Mouse (Mus musculus): ENCODE measurements around the gene Hoxa4. TPM values are rescaled to one million over a fixed set of nuclear protein-coding genes. Genes with fewer than 3 reads are reported as not detected.

Hoxa4 gene
- polyA plus RNA-seq, 1 experiment from 2014 or later: 6.8 TPM

GRCm38 (mm10) chr6:52191860-52192550 lies 452 bp upstream of the Hoxa4 start:
- Histone ChIP-seq H3K4me1 (ENCODE audit: control insufficient read depth, insufficient read depth, low read length) (peaks cover 60% of the 10 kb centered on the region), H3K4me2 (replicated peaks; ENCODE audit: low read depth, low read length) (peak overlapping the region; percentile 90), H3K27ac (ENCODE audit: low read length) (peak overlapping the region; percentile 97), H3K36me3 (ENCODE audit: control insufficient read depth, insufficient read depth, low read length) (no peaks in the 10 kb centered on the region), H3K4me3 (ENCODE audit: low read depth, low read length) (peak overlapping the region; percentile 47), H3K27me3 (ENCODE audit: control insufficient read depth, insufficient read depth, low read length) (no peaks in the 10 kb centered on the region), H3K9me3 (ENCODE audit: control insufficient read depth, low read depth, low read length) (no peaks in the 10 kb centered on the region), H3K9ac (replicated peaks; ENCODE audit: low read depth, low read length) (peak overlapping the region; percentile 74)
- ATAC-seq (ENCODE audit: insufficient number of reproducible peaks, insufficient read depth, low FRiP score, low read depth): peak; percentile 74
- under 1% methylated on average over 37 of the region's 55 CpGs for WGBS

GRCm38 (mm10) chr6:52190410-52190809 lies 1.1 kb downstream of the Hoxa4 start:
- Histone ChIP-seq H3K4me1 (ENCODE audit: control insufficient read depth, insufficient read depth, low read length) (peaks cover 58% of the 10 kb centered on the region), H3K27ac (ENCODE audit: low read length) (peak overlapping the region; percentile 98), H3K9me3 (ENCODE audit: control insufficient read depth, low read depth, low read length) (no peaks in the 10 kb centered on the region), H3K9ac (replicated peaks; ENCODE audit: low read depth, low read length) (peak overlapping the region; percentile 97), H3K4me2 (replicated peaks; ENCODE audit: low read depth, low read length) (peak overlapping the region; percentile 90), H3K4me3 (ENCODE audit: low read depth, low read length) (peak overlapping the region; percentile 47), H3K36me3 (ENCODE audit: control insufficient read depth, insufficient read depth, low read length) (0 out of 2 replicates have a peak, but pooled peaks cover 2% of the 10 kb centered on the region), H3K27me3 (ENCODE audit: control insufficient read depth, insufficient read depth, low read length) (no peaks in the 10 kb centered on the region)
- 2% methylated on average over 23 of the region's 23 CpGs for WGBS
- ATAC-seq (ENCODE audit: insufficient number of reproducible peaks, insufficient read depth, low FRiP score, low read depth): no peak

- H3K9me3 ChIP-seq (ENCODE audit: control insufficient read depth, low read depth, low read length): no peaks in the 10 kb centered on the region
- ATAC-seq (ENCODE audit: insufficient number of reproducible peaks, insufficient read depth, low FRiP score, low read depth): no peak
- H3K4me2 ChIP-seq (replicated peaks; ENCODE audit: low read depth, low read length): peak overlapping the region; percentile 90
- H3K36me3 ChIP-seq (ENCODE audit: control insufficient read depth, insufficient read depth, low read length): 0 out of 2 replicates have a peak, but pooled peaks cover 2% of the 10 kb centered on the region
- peaks cover 62% of the 10 kb centered on the region for H3K4me1 ChIP-seq (ENCODE audit: control insufficient read depth, insufficient read depth, low read length)
- H3K27me3 ChIP-seq (ENCODE audit: control insufficient read depth, insufficient read depth, low read length): no peaks in the 10 kb centered on the region
- peak overlapping the region; percentile 47 for H3K4me3 ChIP-seq (ENCODE audit: low read depth, low read length)
- H3K9ac ChIP-seq (replicated peaks; ENCODE audit: low read depth, low read length): peak overlapping the region; percentile 97
- peak overlapping the region; percentile 98 for H3K27ac ChIP-seq (ENCODE audit: low read length)
- 10% methylated on average over 8 of the region's 8 CpGs for WGBS
Observed at GRCm38 (mm10) chr6:52189909-52190308, 1.6 kb downstream of the Hoxa4 start.

- 14% methylated on average over 5 of the region's 5 CpGs for WGBS
- peak; percentile 44; the same call in 1 of the 2 replicates for ATAC-seq (ENCODE audit: insufficient number of reproducible peaks, insufficient read depth, low FRiP score, low read depth)
- peak overlapping the region; percentile 47 for H3K4me3 ChIP-seq (ENCODE audit: low read depth, low read length)
- H3K9me3 ChIP-seq (ENCODE audit: control insufficient read depth, low read depth, low read length): no peaks in the 10 kb centered on the region
- H3K27me3 ChIP-seq (ENCODE audit: control insufficient read depth, insufficient read depth, low read length): no peaks in the 10 kb centered on the region
- H3K4me2 ChIP-seq (replicated peaks; ENCODE audit: low read depth, low read length): peak overlapping the region; percentile 90
- peak overlapping the region; percentile 98 for H3K27ac ChIP-seq (ENCODE audit: low read length)
- H3K36me3 ChIP-seq (ENCODE audit: control insufficient read depth, insufficient read depth, low read length): 0 out of 2 replicates have a peak, but pooled peaks cover 2% of the 10 kb centered on the region
- H3K4me1 ChIP-seq (ENCODE audit: control insufficient read depth, insufficient read depth, low read length): peaks cover 65% of the 10 kb centered on the region
- H3K9ac ChIP-seq (replicated peaks; ENCODE audit: low read depth, low read length): peak overlapping the region; percentile 97
Observed at GRCm38 (mm10) chr6:52189172-52189591, 2.4 kb downstream of the Hoxa4 start.

GRCm38 (mm10) chr6:52186500-52186899 lies 5.1 kb downstream of the Hoxa4 start:
- peak overlapping the region; percentile 11; the same call in 1 of the 2 replicates for H3K27ac ChIP-seq (ENCODE audit: low read length)
- 35% methylated on average over 1 of the region's 1 CpGs for WGBS
- no peak overlapping the region for H3K9ac ChIP-seq (replicated peaks; ENCODE audit: low read depth, low read length)
- peaks cover 5% of the 10 kb centered on the region; the same call in 1 of the 2 replicates for H3K36me3 ChIP-seq (ENCODE audit: control insufficient read depth, insufficient read depth, low read length)
- no peak for ATAC-seq (ENCODE audit: insufficient number of reproducible peaks, insufficient read depth, low FRiP score, low read depth)
- H3K9me3 ChIP-seq (ENCODE audit: control insufficient read depth, low read depth, low read length): no peaks in the 10 kb centered on the region
- H3K4me3 ChIP-seq (ENCODE audit: low read depth, low read length): no peak overlapping the region
- H3K4me2 ChIP-seq (replicated peaks; ENCODE audit: low read depth, low read length): no peak overlapping the region
- H3K27me3 ChIP-seq (ENCODE audit: control insufficient read depth, insufficient read depth, low read length): no peaks in the 10 kb centered on the region
- peaks cover 74% of the 10 kb centered on the region for H3K4me1 ChIP-seq (ENCODE audit: control insufficient read depth, insufficient read depth, low read length)

- no peak for ATAC-seq (ENCODE audit: insufficient number of reproducible peaks, insufficient read depth, low FRiP score, low read depth)
- no peaks in the 10 kb centered on the region for H3K9me3 ChIP-seq (ENCODE audit: control insufficient read depth, low read depth, low read length)
- H3K27ac ChIP-seq (ENCODE audit: low read length): peak overlapping the region; percentile 98; the same call in 1 of the 2 replicates
- H3K4me2 ChIP-seq (replicated peaks; ENCODE audit: low read depth, low read length): peak overlapping the region; percentile 24
- H3K4me3 ChIP-seq (ENCODE audit: low read depth, low read length): no peak overlapping the region
- H3K4me1 ChIP-seq (ENCODE audit: control insufficient read depth, insufficient read depth, low read length): peaks cover 81% of the 10 kb centered on the region
- H3K9ac ChIP-seq (replicated peaks; ENCODE audit: low read depth, low read length): no peak overlapping the region
- no peaks in the 10 kb centered on the region for H3K27me3 ChIP-seq (ENCODE audit: control insufficient read depth, insufficient read depth, low read length)
- 29% methylated on average over 3 of the region's 3 CpGs for WGBS
- peaks cover 5% of the 10 kb centered on the region; the same call in 1 of the 2 replicates for H3K36me3 ChIP-seq (ENCODE audit: control insufficient read depth, insufficient read depth, low read length)
Observed at GRCm38 (mm10) chr6:52185834-52186233, 5.7 kb downstream of the Hoxa4 start.

GRCm38 (mm10) chr6:52185222-52185621 lies 6.3 kb downstream of the Hoxa4 start:
- Histone ChIP-seq H3K4me3 (ENCODE audit: low read depth, low read length) (no peak overlapping the region), H3K9me3 (ENCODE audit: control insufficient read depth, low read depth, low read length) (no peaks in the 10 kb centered on the region), H3K36me3 (ENCODE audit: control insufficient read depth, insufficient read depth, low read length) (peaks cover 5% of the 10 kb centered on the region; the same call in 1 of the 2 replicates), H3K4me1 (ENCODE audit: control insufficient read depth, insufficient read depth, low read length) (peaks cover 86% of the 10 kb centered on the region), H3K9ac (replicated peaks; ENCODE audit: low read depth, low read length) (no peak overlapping the region), H3K27me3 (ENCODE audit: control insufficient read depth, insufficient read depth, low read length) (no peaks in the 10 kb centered on the region), H3K27ac (ENCODE audit: low read length) (peak overlapping the region; percentile 98), H3K4me2 (replicated peaks; ENCODE audit: low read depth, low read length) (peak overlapping the region; percentile 24)
- WGBS: 3% methylated on average over 19 of the region's 19 CpGs
- ATAC-seq (ENCODE audit: insufficient number of reproducible peaks, insufficient read depth, low FRiP score, low read depth): no peak

GRCm38 (mm10) chr6:52184668-52185067 lies 6.9 kb downstream of the Hoxa4 start:
- Histone ChIP-seq H3K36me3 (ENCODE audit: control insufficient read depth, insufficient read depth, low read length) (peaks cover 5% of the 10 kb centered on the region; the same call in 1 of the 2 replicates), H3K9ac (replicated peaks; ENCODE audit: low read depth, low read length) (no peak overlapping the region), H3K4me1 (ENCODE audit: control insufficient read depth, insufficient read depth, low read length) (peaks cover 86% of the 10 kb centered on the region), H3K4me3 (ENCODE audit: low read depth, low read length) (no peak overlapping the region), H3K27ac (ENCODE audit: low read length) (peak overlapping the region; percentile 98), H3K9me3 (ENCODE audit: control insufficient read depth, low read depth, low read length) (no peaks in the 10 kb centered on the region), H3K27me3 (ENCODE audit: control insufficient read depth, insufficient read depth, low read length) (no peaks in the 10 kb centered on the region), H3K4me2 (replicated peaks; ENCODE audit: low read depth, low read length) (peak overlapping the region; percentile 24)
- no peak for ATAC-seq (ENCODE audit: insufficient number of reproducible peaks, insufficient read depth, low FRiP score, low read depth)
- 23% methylated on average over 6 of the region's 6 CpGs for WGBS
